Mouse (Mus musculus): Measurements from ENCODE around the gene Cpox. TPM values are rescaled to one million over a fixed set of nuclear protein-coding genes. Genes with fewer than 3 reads are reported as not detected.

Cpox gene
- total RNA-seq, 2 experiments from 2014 or later: 48.8 to 58.6 TPM

- no peak for TF ChIP-seq CTCF (conservative IDR thresholded peaks at IDR 0.05)
These were observed 20.2 kb downstream of the Cpox start for GRCm38 (mm10) chr16:58690322-58690732.

DNA sequence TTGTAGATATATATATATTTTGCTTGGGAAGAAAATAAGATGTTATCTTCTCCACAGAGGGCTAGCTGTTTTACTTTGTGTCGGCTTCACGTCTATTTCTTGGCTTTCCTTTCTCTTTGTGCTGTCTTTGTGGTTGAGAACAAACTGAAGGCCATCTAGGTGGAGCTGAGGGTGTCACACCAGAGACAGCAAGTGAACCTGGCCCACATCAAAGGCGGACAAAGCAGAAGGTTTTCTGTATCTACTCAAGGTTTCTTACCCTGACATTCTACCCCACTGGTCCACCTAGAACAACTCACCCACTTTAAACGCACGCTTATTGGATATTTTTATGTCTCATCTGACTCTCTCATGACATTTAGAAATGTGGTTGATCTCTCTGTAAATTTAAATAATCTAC, 24.0 kb downstream of the Cpox start:
- Histone ChIP-seq H3K27ac (no peak overlapping the region), H3K4me3 (no peak overlapping the region)
- no peak for DNase-seq (ENCODE audit: low spot score in 2 of 2)
- no peak for TF ChIP-seq CTCF (conservative IDR thresholded peaks at IDR 0.05)

More at GRCm38 (mm10) chr16:58690322-58690732, 20.2 kb downstream of the Cpox start:
- Histone ChIP-seq H3K4me3 (no peak overlapping the region), H3K27ac (no peak overlapping the region)
- no peak for DNase-seq (ENCODE audit: low spot score in 2 of 2)

- H3K27ac ChIP-seq: no peak overlapping the region
- DNase-seq (ENCODE audit: low spot score in 2 of 2): no peak
- H3K4me3 ChIP-seq: no peak overlapping the region
These were observed 26.7 kb downstream of the Cpox start for GRCm38 (mm10) chr16:58696796-58697195.

DNA sequence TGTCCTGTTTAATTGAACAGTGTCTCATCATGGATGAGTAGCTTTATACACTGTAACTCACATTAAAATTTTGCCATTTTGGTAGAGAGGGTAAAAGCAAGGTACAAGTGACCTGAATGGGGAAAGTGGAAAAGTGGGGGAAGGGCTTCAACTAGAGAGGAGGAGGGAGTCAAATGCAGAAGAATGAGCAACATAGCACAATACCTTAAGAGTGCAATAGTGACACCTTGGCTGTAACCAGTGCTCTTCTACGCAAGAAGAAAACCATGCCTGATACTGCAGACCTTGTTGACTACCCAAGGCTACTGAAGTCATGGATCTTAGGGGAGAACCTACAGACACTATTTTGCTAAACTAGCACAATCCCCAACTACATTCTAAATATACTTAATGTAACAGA, 27.2 kb downstream of the Cpox start:
- TF ChIP-seq CTCF (conservative IDR thresholded peaks at IDR 0.05): no peak
- Histone ChIP-seq H3K4me3 (no peak overlapping the region), H3K27ac (no peak overlapping the region)
- no peak for DNase-seq (ENCODE audit: low spot score in 2 of 2)

More at GRCm38 (mm10) chr16:58696796-58697195, 26.7 kb downstream of the Cpox start:
- no peak for TF ChIP-seq CTCF (conservative IDR thresholded peaks at IDR 0.05)

GRCm38 (mm10) chr16:58700174-58700573, 30.1 kb downstream of the Cpox start:
- no peak for TF ChIP-seq CTCF (conservative IDR thresholded peaks at IDR 0.05)
- Histone ChIP-seq H3K27ac (no peak overlapping the region), H3K4me3 (no peak overlapping the region)
- DNase-seq (ENCODE audit: low spot score in 2 of 2): no peak

DNA sequence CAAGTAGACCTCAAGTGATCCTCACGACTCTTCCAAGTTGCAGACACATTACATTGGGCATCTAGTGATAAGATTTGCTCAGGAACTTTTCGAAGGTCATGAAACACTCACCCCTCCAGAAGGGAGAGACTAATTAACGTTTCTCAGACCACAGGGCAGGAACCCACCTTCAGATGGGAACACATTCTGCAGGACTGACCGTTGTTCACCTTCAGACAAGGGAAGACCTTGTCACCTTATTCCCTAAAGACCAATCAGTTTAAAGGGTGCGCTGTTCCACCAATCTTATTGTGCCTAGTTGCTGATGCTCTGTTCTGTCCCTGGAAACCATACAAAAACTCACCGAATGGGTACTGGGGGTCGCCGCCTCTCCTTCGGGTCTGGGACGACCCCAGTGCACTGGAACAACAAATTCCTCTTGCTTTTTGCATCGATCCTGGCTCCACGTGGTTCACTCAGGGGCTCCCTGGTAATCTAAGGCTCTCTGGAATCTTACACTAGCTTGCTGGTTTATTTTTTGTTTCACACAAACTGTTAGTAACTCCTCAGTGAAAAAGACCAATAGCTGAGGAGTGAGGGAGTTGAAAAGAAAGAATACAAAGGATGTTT, 30.8 kb downstream of the Cpox start:
- TF ChIP-seq CTCF (conservative IDR thresholded peaks at IDR 0.05): no peak
- H3K27ac ChIP-seq: no peak overlapping the region
- DNase-seq (ENCODE audit: low spot score in 2 of 2): no peak
- H3K4me3 ChIP-seq: no peak overlapping the region

GRCm38 (mm10) chr16:58701779-58702178, 31.7 kb downstream of the Cpox start:
- Histone ChIP-seq H3K4me3 (no peak overlapping the region), H3K27ac (no peak overlapping the region)
- DNase-seq (ENCODE audit: low spot score in 2 of 2): no peak
- no peak for TF ChIP-seq CTCF (conservative IDR thresholded peaks at IDR 0.05)

GRCm38 (mm10) chr16:58702329-58702932, 32.3 kb downstream of the Cpox start:
- TF ChIP-seq CTCF (conservative IDR thresholded peaks at IDR 0.05): no peak
- no peak for DNase-seq (ENCODE audit: low spot score in 2 of 2)
- no peak overlapping the region for H3K27ac ChIP-seq
- no peak overlapping the region for H3K4me3 ChIP-seq

GRCm38 (mm10) chr16:58703382-58704124, 33.5 kb downstream of the Cpox start:
- H3K4me3 ChIP-seq: no peak overlapping the region
- no peak overlapping the region for H3K27ac ChIP-seq
- DNase-seq (ENCODE audit: low spot score in 2 of 2): no peak
- no peak for TF ChIP-seq CTCF (conservative IDR thresholded peaks at IDR 0.05)

DNA sequence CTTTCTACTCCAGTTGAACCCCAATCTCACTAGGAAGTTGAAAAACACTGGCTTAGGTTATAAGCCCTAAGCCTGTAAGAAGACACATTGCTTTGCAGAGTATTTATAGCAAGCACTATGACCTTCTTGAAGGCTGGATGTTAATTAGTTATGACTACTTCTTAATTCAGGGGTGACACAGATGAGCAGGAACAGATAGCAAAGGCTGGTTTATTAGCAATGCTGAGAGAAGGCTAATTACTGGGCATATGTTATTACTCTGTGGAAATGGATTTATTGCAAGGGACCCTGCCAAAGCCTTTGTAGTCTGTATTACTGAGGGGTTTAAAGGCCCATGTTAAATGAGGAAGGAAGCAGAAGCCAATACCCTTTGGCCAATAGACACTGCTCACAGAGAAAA, 34.9 kb downstream of the Cpox start:
- DNase-seq (ENCODE audit: low spot score in 2 of 2): no peak
- Histone ChIP-seq H3K27ac (no peak overlapping the region), H3K4me3 (no peak overlapping the region)
- TF ChIP-seq CTCF (conservative IDR thresholded peaks at IDR 0.05): no peak

- no peak for TF ChIP-seq CTCF (conservative IDR thresholded peaks at IDR 0.05)
- H3K4me3 ChIP-seq: no peak overlapping the region
- DNase-seq (ENCODE audit: low spot score in 2 of 2): no peak
- H3K27ac ChIP-seq: no peak overlapping the region
These were observed 37.3 kb downstream of the Cpox start for GRCm38 (mm10) chr16:58707276-58707905.

- DNase-seq (ENCODE audit: low spot score in 2 of 2): no peak
- no peak for TF ChIP-seq CTCF (conservative IDR thresholded peaks at IDR 0.05)
- no peak overlapping the region for H3K27ac ChIP-seq
- no peak overlapping the region for H3K4me3 ChIP-seq
These were observed 38.7 kb downstream of the Cpox start for GRCm38 (mm10) chr16:58708601-58709475.
